Mouse (Mus musculus) right cerebral cortex, postnatal 36 days (tissue): Measurements from ENCODE around the gene H2afv.
"Not testable (repeated sequence)": the region's sequence is repeated elsewhere in the genome, so short reads cannot be mapped to it uniquely, and the experiment has no call there.

ENCODE experiments used
- DNase-seq, 2 experiments: peaks; one replicate each; pipeline ENCODE4 v3.0.0; 2022; ENCODE audit warnings: low spot score in 2 of 2, mixed read lengths in 1 of 2

Gene H2afv

GRCm38 (mm10) chr11:6415551-6416404 lies 28.5 kb downstream of the H2afv start:
- DNase-seq = peak; percentile 98

- DNase-seq = no peak
These were observed 29.3 kb downstream of the H2afv start, which contains the start of gene Ppia for GRCm38 (mm10) chr11:6414751-6415550. Ppia (plus strand) TSS chr11:6415443.

GRCm38 (mm10) chr11:6413264-6413663 lies 31.0 kb downstream of the H2afv start:
- DNase-seq = no peak

DNA sequence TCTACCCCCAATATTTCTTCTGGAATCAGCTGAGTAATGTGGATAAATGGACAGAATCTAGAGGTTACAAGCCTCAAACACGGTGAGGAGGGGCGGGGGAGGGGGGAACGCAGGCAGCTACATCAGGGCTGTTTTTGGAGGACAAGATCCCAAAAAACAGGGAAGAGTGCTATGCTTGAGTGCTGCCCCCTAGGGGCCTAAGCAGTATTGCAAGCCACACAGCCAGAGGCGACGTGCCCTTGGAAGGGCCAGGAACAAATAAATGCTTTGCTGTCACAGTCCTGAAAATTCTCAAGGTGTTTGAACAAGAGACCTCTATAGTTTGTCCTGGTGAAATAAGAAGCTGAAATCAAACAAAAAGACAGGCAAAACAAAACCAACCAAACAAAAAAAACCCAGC lies 32.6 kb downstream of the H2afv start:
- DNase-seq = peak; percentile 63 to 65

GRCm38 (mm10) chr11:6410755-6411154 lies 33.5 kb downstream of the H2afv start:
- DNase-seq = not testable (repeated sequence)

DNA sequence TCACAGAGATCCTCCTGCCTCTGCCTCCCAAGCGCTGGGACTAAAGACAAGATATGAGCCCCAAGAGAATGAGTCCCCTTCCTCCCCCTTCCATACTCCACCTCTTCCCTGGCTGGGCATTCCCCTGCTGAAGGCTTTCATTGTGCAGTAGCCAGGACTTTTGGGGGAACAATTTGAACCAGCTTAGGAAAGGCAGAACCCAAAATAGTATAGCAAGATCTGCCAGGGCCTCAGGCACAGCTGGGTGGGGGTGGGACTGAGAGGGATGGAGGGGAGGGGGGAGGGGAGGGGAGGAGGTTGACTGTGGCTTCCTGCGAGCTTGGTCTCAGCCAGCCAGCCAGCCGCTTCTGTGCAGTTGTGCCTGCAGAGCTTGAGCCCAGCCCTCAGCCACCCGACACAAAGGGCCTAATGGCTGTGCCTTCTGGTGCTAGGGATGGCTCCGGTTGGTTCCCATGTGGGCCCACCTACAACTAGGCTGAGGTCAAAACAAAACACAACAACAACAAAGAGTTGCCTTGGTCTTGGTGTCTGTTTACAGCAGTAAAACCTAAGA lies 34.1 kb downstream of the H2afv start:
- no peak for DNase-seq

DNA sequence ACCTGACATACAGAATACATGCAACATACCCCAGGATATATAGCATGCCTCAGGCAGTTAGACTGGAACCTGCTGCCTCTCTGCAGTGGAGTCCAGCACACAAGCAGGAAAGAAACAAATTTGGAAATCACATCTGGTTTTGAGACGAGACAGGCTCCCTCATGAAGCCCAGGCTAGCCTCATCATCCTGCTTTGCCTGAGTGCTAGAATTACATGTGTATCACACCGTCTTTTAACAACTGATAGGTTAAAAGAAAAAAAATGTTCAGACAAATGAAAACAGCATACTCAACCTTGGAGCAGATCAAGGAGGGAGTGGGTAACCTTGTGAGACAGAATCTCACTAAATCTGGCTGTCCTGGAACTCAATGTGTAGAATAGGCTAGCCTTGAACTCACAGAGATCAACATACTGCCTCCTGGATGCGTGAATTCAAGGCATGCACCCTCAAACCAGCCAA lies 37.1 kb downstream of the H2afv start:
- no peak for DNase-seq

GRCm38 (mm10) chr11:6406251-6407161 lies 37.7 kb downstream of the H2afv start:
- DNase-seq = peak; percentile 52 to 58

GRCm38 (mm10) chr11:6405591-6406081 lies 38.6 kb downstream of the H2afv start:
- no peak for DNase-seq

GRCm38 (mm10) chr11:6404699-6405566 lies 39.3 kb downstream of the H2afv start:
- no peak for DNase-seq

DNA sequence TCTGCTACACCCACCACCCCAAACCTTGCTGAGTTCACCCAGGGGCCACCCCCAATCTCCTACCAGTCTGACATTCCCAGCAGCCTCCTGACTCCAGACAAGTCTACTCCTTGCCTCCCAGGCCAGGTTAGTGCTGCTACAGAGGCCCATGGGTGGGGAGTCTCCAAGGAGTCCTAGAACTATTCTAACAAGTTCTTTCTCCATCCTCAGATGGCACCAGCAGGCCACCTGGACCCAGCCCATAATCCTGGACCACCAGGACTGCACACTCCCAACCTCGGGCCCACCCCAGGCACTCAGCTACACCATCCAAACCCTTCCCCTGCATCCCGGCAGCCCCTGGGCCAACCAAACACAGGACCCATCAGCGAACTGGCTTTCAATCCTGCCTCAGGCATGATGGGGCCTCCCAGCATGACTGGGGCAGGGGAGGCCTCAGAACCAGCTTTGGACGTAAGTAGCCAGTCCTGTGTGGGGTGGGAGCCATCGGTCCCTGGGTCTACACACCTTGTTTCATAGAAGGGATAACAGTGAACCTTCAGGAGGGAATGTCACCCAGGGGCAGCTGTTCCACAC lies 40.3 kb downstream of the H2afv start:
- no peak for DNase-seq

DNA sequence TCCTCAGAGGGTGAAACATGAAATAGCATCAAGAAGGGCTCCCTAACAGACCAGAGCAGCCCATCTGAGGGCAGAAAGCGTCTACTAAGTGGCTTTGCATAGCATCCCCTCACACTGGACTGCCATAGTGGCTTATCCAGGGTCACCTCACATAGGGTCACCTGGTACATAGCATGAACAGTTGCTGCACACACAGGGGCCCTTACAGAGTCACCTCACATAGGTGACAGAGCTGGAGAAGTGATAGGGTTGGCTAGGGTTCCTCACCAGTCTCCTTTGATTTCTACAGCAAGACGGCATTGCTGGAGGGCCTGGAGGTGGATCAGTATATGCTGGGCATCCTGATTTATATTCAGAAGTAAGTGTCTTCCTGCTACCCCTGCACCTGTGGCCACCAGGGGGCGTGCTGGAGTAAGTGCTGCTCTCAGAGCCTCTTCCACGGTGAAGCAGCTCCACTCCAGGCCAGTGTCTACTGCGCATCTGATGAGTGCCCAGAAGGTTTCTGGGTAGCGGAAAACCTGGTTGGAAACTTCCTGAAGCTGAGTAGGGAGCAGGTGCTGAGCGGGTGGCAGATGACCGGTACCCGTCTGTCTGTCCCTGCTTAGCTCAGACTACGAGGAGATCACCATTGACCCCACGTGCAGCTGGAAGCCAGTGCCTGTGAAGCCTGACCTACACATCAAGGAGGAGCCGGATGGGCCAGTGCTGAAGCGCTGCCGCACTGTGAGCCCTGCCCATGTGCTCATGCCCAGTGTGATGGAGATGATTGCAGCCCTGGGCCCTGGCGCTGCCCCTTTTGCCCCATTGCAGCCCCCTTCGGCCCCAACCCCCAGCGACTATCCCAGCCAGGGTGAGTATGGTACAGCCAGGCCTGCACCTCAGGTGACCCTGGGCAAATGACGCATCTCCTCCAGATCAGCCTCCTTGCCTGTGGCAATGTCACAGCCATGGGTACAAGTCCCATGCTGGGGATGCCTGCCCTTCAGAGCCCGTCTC lies 41.4 kb downstream of the H2afv start:
- DNase-seq = no peak

DNA sequence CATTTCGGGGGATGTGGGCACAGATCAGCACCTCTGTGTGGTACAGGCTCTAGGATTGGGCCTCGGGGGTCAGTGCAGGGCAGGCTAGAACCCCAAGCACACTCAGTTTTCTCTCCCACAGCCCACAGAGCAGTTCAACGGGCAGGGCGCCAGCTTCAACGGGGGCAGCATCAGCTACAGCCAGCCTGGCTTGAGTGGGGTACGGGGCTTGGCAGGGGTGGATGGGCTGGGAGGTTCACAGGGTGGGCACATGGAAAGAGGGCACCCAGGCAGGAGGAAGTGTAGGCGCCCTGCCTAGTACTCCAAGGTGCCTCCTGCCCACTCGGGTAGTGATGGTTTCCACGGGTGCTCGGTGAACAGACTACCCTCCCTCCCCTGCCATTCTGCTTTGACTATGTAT lies 46.1 kb downstream of the H2afv start:
- DNase-seq = no peak

DNA sequence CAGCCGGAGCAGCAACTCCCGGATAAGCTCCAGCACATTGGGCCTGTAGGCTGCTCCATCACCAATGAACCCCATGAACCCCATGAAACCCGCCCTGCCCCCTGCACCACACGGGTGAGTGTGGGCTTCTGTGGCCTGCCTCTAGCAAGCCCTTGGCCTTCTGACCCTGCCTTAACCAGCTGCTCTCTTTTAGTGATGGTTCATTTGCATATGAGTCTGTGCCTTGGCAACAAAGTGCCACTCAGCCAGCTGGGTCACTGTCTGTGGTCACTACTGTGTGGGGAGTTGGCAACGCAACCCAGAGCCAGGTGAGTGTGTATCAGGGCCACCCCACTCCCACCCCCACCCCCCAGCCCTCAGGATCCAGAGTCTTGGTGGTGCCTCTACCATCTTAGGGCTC lies 48.7 kb downstream of the H2afv start:
- DNase-seq = no peak

GRCm38 (mm10) chr11:6393866-6394265 lies 50.4 kb downstream of the H2afv start:
- no peak for DNase-seq

DNA sequence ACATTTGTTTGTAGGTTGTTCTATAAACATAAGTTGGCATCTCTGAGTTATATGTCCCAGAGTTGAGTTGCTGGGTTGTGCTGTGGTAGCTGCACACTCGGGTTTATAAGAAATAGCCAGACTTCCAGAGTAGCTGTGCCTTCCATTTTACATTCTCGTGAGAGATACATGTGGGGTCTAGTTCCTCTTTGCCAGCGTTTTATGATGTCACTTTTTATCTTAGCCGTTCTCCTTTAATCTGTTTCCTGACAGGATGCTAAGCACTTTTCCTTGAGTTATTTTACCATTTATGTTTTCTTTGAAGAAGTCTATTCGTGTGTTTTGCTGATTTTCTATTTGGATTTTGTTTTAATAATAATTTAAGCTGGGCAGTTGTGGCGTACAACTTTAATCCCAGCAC lies 51.4 kb downstream of the H2afv start:
- DNase-seq = no peak

- DNase-seq = no peak
These were observed 52.5 kb downstream of the H2afv start for GRCm38 (mm10) chr11:6391516-6392276.
